21 mouse cellular contexts compared by ENCODE assay signal in genomic region chr16:79590891-79591290, GRCm38 (mm10).
DNase-seq lines count a peak whose midpoint lies in the region; TF ChIP-seq lines count a peak whose summit lies in the region.
"Had no signal": no experiment of that assay in that cellular context is flagged by ENCODE, and none has a peak within 500 bp of the region (broad histone marks: within the 10 kb centered on the region; RNA-seq: fewer than 3 reads in every experiment).

No protein-coding gene starts in this region.

- peak overlapping the region; percentile 8 for H3K4me3 ChIP-seq in myocyte
- H3K4me3 ChIP-seq: embryonic facial prominence, embryonic 15.5 days; forebrain, embryonic 12.5 days; gastrocnemius, adult 2 months; heart, embryonic 15.5 days; hindbrain, embryonic 13.5 days had no signal

- DNase-seq in adrenal gland, postnatal 14 days: peak; percentile 3
- DNase-seq in adrenal gland, postnatal 10 days: no peak
- DNase-seq in 3134 (ENCODE audit: extremely low read depth, insufficient read length, low spot score) (peak; percentile 77), NIH3T3 (ENCODE audit: low read depth) (peak; percentile 90)
- no peak for DNase-seq in right cerebral cortex, postnatal 14 days
- no peak for DNase-seq in gastrocnemius, postnatal 25 days
- DNase-seq: adrenal gland, postnatal 36 days; cerebellum, adult 11 months; cerebellum, adult 8-10 months; cerebellum, postnatal 14 days; embryo, embryonic 11 days; gastrocnemius, adult 2 months; gastrocnemius, postnatal 36 days; heart, adult 11 months; heart, postnatal 14 days; kidney, adult 18-20 months had no signal

- H3K27me3 ChIP-seq in myocyte (ENCODE audit: control insufficient read depth, insufficient read depth, insufficient read length): no peaks in the 10 kb centered on the region
- H3K27me3 ChIP-seq: embryonic facial prominence, embryonic 15.5 days; forebrain, embryonic 12.5 days; heart, embryonic 15.5 days; hindbrain, embryonic 13.5 days had no signal

- no peaks in the 10 kb centered on the region for H3K79me2 ChIP-seq in myocyte (ENCODE audit: control insufficient read depth, insufficient read depth)

- peak overlapping the region; percentile 53 for H3K4me2 ChIP-seq in myocyte (ENCODE audit: low read depth)
- H3K4me2 ChIP-seq: embryonic facial prominence, embryonic 15.5 days; forebrain, embryonic 12.5 days; heart, embryonic 15.5 days; hindbrain, embryonic 13.5 days had no signal

- no peaks in the 10 kb centered on the region for H3K36me3 ChIP-seq in myocyte (ENCODE audit: control insufficient read depth, insufficient read depth)
- H3K36me3 ChIP-seq: embryonic facial prominence, embryonic 15.5 days; forebrain, embryonic 12.5 days; heart, embryonic 15.5 days; hindbrain, embryonic 13.5 days had no signal

- no peak overlapping the region for H3ac ChIP-seq in myocyte (ENCODE audit: control insufficient read depth, insufficient read length)

- TF ChIP-seq POLR2A in myocyte (IDR thresholded peaks at IDR 0.05; ENCODE audit: insufficient read length, low read depth): no peak

TF ChIP-seq in myocyte, 11 proteins besides CTCF, POLR2A, EP300 and RAD21:
- TF ChIP-seq CEBPB (IDR thresholded peaks at IDR 0.05; ENCODE audit: insufficient read depth, poor library complexity, severe bottlenecking) (no peak), MAX (IDR thresholded peaks at IDR 0.05; ENCODE audit: low read depth) (no peak), REST (IDR thresholded peaks at IDR 0.05; ENCODE audit: insufficient read depth, insufficient read length) (no peak), MYOD1 (IDR thresholded peaks at IDR 0.05; ENCODE audit: control insufficient read depth in 1 of 3, insufficient read length in 2 of 3, low read depth in 2 of 3) (no peak), USF1 (IDR thresholded peaks at IDR 0.05; ENCODE audit: low read depth) (no peak), SRF (IDR thresholded peaks at IDR 0.05; ENCODE audit: control insufficient read depth, insufficient read length, low read depth) (no peak), TCF12 (IDR thresholded peaks at IDR 0.05; ENCODE audit: insufficient read depth, poor library complexity, severe bottlenecking) (no peak)

Comparison
In these comparisons a context has a peak if more than half of its experiments do, and no peak if none do; other contexts are left out.
1. DNase-seq: peak in adrenal gland, postnatal 14 days (single experiment), 3134 (single experiment) and NIH3T3 (single experiment); none in adrenal gland, postnatal 10 days (single experiment), right cerebral cortex, postnatal 14 days (single experiment) and gastrocnemius, postnatal 25 days (single experiment).